Comparison of ENCODE assay signal across 8 mouse cellular contexts in the genomic region with DNA sequence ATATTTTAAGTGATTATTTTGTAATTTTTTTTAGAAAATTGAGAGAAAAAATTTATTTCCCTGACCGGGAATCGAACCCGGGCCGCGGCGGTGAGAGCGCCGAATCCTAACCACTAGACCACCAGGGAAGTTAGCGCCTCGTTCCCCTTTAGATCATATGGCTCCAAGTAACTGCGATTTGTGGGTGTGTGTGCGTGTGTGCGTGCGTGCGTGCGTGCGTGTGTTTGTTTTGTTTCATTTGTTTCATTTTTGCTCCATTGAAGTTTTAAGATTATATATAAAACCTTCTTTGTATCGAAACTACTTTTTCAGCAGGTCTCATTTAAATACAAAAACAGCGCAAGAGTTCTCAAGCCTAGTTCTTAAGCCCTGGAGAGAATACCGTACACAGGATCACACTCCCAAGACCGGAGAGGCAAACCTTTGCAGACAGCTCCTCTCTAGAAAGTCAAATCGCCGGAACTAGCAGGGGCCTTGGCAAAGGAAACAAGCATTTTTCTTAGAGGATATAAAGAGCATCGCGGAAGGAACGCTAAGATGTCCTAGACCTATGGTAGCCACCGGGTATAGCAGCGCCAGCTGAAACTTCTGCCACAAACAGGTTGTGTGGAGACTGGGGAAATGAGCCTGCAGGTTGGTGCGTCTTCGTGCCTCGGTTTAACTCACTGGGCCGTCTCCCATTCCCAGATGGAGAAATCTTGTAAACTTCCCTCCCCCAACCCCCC. TPM values are rescaled to one million over a fixed set of nuclear protein-coding genes. Genes with fewer than 3 reads are reported as not detected.
DNase-seq lines count a peak whose midpoint lies in the region; ATAC-seq lines count a peak whose summit lies in the region.

No protein-coding gene starts in this region.

- no peaks in the 10 kb centered on the region for H3K36me3 ChIP-seq in erythroblast, embryonic 14.5 days (ENCODE audit: control insufficient read depth)
- no peaks in the 10 kb centered on the region for H3K36me3 ChIP-seq in heart, embryonic 13.5 days
- H3K36me3 ChIP-seq in liver, embryonic 12.5 days: no peaks in the 10 kb centered on the region
- H3K36me3 ChIP-seq in splenic B cell, adult 2 months (ENCODE audit: control insufficient read depth, insufficient read depth, low read length, poor library complexity, severe bottlenecking): no peaks in the 10 kb centered on the region

- peak overlapping the region; percentile 88 for H3K4me3 ChIP-seq in erythroblast, embryonic 14.5 days (replicated peaks)
- H3K4me3 ChIP-seq in heart, embryonic 13.5 days: peak overlapping the region; percentile 80
- peak overlapping the region; percentile 75 for H3K4me3 ChIP-seq in liver, embryonic 12.5 days

- H3K9ac ChIP-seq in heart, embryonic 13.5 days: peak overlapping the region; percentile 81
- H3K9ac ChIP-seq in liver, embryonic 12.5 days: peak overlapping the region; percentile 77

- peak; percentile 53; the same call in 1 of the 2 replicates for ATAC-seq in heart, embryonic 13.5 days (ENCODE audit: extremely low read depth, insufficient number of reproducible peaks, low FRiP score, low TSS enrichment)
- ATAC-seq in liver, embryonic 12.5 days: peak; percentile 58; the same call in 1 of the 2 replicates

- under 1% methylated on average over 32 of the region's 32 CpGs for WGBS in heart, embryonic 13.5 days
- WGBS in liver, embryonic 12.5 days (ENCODE audit: insufficient replicate concordance): 1% methylated on average over 32 of the region's 32 CpGs

- no peaks in the 10 kb centered on the region for H3K9me3 ChIP-seq in erythroblast, embryonic 14.5 days (ENCODE audit: control insufficient read depth, low read length)
- no peaks in the 10 kb centered on the region for H3K9me3 ChIP-seq in heart, embryonic 13.5 days
- H3K9me3 ChIP-seq in liver, embryonic 12.5 days (replicated peaks): no peaks in the 10 kb centered on the region

- peaks cover 58% of the 10 kb centered on the region for H3K4me1 ChIP-seq in erythroblast, embryonic 14.5 days (ENCODE audit: control insufficient read depth)
- H3K4me1 ChIP-seq in heart, embryonic 13.5 days: peaks cover 9% of the 10 kb centered on the region
- peaks cover 27% of the 10 kb centered on the region for H3K4me1 ChIP-seq in liver, embryonic 12.5 days

- peak overlapping the region; percentile 98 for H3K4me2 ChIP-seq in heart, embryonic 13.5 days
- H3K4me2 ChIP-seq in liver, embryonic 12.5 days: peak overlapping the region; percentile 96

- H3K27me3 ChIP-seq in erythroblast, embryonic 14.5 days (ENCODE audit: control insufficient read depth): no peaks in the 10 kb centered on the region
- H3K27me3 ChIP-seq in heart, embryonic 13.5 days (replicated peaks): no peaks in the 10 kb centered on the region
- no peaks in the 10 kb centered on the region for H3K27me3 ChIP-seq in liver, embryonic 12.5 days (replicated peaks)
- no peaks in the 10 kb centered on the region for H3K27me3 ChIP-seq in splenic B cell, adult 2 months (ENCODE audit: control insufficient read depth, insufficient read depth, low read length, poor library complexity, severe bottlenecking)

- DNase-seq in CD4-positive helper T cell, adult 2 months (ENCODE audit: low read depth, low spot score): peak; percentile 90
- peak; percentile 76 for DNase-seq in brain, embryonic 18.5 days (ENCODE audit: low read depth, low spot score)
- peak; percentile 91 for DNase-seq in kidney, postnatal 10 days
- DNase-seq in naive thymus-derived CD4-positive, alpha-beta T cell, adult 2 months (ENCODE audit: low read depth): peak; percentile 95
- DNase-seq in splenic B cell, adult 2 months (ENCODE audit: low read depth, low spot score): peak; percentile 95

- peak overlapping the region; percentile 95 for H3K27ac ChIP-seq in heart, embryonic 13.5 days (replicated peaks)
- peak overlapping the region; percentile 90 for H3K27ac ChIP-seq in liver, embryonic 12.5 days

RNA-seq across cellular contexts. Expression of a gene that starts 23.4 kb away (rescaled TPM):
- polyA plus RNA-seq in erythroblast, embryonic 14.5 days (2012): not detected in 2 replicates
- polyA plus RNA-seq in heart, embryonic 13.5 days (2015; fragmentation: Nextera tagmentation; extraction: Ambion mirVana): 7.4 and 7.5 TPM in 2 replicates
- 0.68 and 0.98 TPM in 2 replicates for polyA plus RNA-seq in liver, embryonic 12.5 days (2016; fragmentation: Nextera tagmentation; extraction: Ambion mirVana)

RNA-seq across cellular contexts. Expression of a gene that starts 49.4 kb away (rescaled TPM):
- polyA plus RNA-seq in erythroblast, embryonic 14.5 days (2012): not detected in 2 replicates
- 0.68 and 0.78 TPM in 2 replicates for polyA plus RNA-seq in heart, embryonic 13.5 days (2015; fragmentation: Nextera tagmentation; extraction: Ambion mirVana)
- not detected in 2 replicates for polyA plus RNA-seq in liver, embryonic 12.5 days (2016; fragmentation: Nextera tagmentation; extraction: Ambion mirVana)

RNA-seq across cellular contexts. Expression of a gene that starts 56.2 kb away (rescaled TPM):
- 0.76 and 1.4 TPM in 2 replicates for polyA plus RNA-seq in erythroblast, embryonic 14.5 days (2012)
- polyA plus RNA-seq in heart, embryonic 13.5 days (2015; fragmentation: Nextera tagmentation; extraction: Ambion mirVana): 156 and 165 TPM in 2 replicates
- polyA plus RNA-seq in liver, embryonic 12.5 days (2016; fragmentation: Nextera tagmentation; extraction: Ambion mirVana): 28.6 and 29.9 TPM in 2 replicates

Comparison
In these comparisons a context has a peak if more than half of its experiments do, and no peak if none do; other contexts are left out.
1. Peak in every context shown above with its lines: DNase-seq, ATAC-seq, H3K4me3 ChIP-seq and H3K27ac ChIP-seq.
2. RNA of a gene that starts 56.2 kb away (polyA plus RNA-seq): 156 to 165 TPM in heart, embryonic 13.5 days and 28.6 to 29.9 TPM in liver, embryonic 12.5 days; 0.76 to 1.4 TPM in erythroblast, embryonic 14.5 days; every median in the first group is over 10 times any median in the second.